Mouse (Mus musculus) neural tube, embryonic 14.5 days (tissue): ENCODE measurements at regions not wholly inside any gene's neighbourhood (a gene's known extent, or its start where the extent isn't known, plus 50 kb on each side); places are given as distances from the start of the nearest gene placed in this dataset.

Experiments used
- ATAC-seq: fragments of 200-750 bp; cut with Nextera tagmentation; 2 replicates; pipeline ENCODE4 v1.8.0; 2017; ENCODE audit warnings: low read depth, mild to moderate bottlenecking, moderate TSS enrichment, moderate library complexity
- H3K27ac ChIP-seq: fragments of 300-500 bp; sonication (generic); 2 replicates; pipeline ENCODE4 v1.5.1; 2014; ENCODE audit warnings: low read depth, mild to moderate bottlenecking, control low read depth, low read length, moderate library complexity, mixed read lengths
- H3K27me3 ChIP-seq: fragments of 300-500 bp; sonication (generic); 2 replicates; pipeline ENCODE4 v1.6.1; 2014; ENCODE audit warnings: low read length; ENCODE audit not compliant: control insufficient read depth, insufficient read depth
- H3K36me3 ChIP-seq: fragments of 300-500 bp; sonication (generic); 2 replicates; pipeline ENCODE4 v1.6.1; 2014; ENCODE audit warnings: low read length, mixed read lengths; ENCODE audit not compliant: control insufficient read depth, insufficient read depth
- H3K4me1 ChIP-seq: fragments of 300-500 bp; sonication (generic); 2 replicates; pipeline ENCODE4 v1.6.1; 2014; ENCODE audit warnings: low read length; ENCODE audit not compliant: control insufficient read depth, insufficient read depth
- H3K4me2 ChIP-seq: fragments of 300-500 bp; sonication (generic); 2 replicates; pipeline ENCODE4 v1.6.1; 2014; ENCODE audit warnings: mild to moderate bottlenecking, low read depth, low read length, control low read depth
- H3K4me3 ChIP-seq: fragments of 300-500 bp; sonication (generic); 2 replicates; pipeline ENCODE4 v1.5.1; 2014; ENCODE audit warnings: low read depth, low read length, control low read depth, mixed read lengths
- H3K9ac ChIP-seq: fragments of 300-500 bp; sonication (generic); replicated peaks from 2 replicates; pipeline ENCODE4 v1.6.1; 2014; ENCODE audit warnings: low read depth, mild to moderate bottlenecking, control low read depth, low read length, mixed read lengths
- H3K9me3 ChIP-seq: fragments of 300-500 bp; sonication (generic); 2 replicates; pipeline ENCODE4 v1.6.1; 2016; ENCODE audit warnings: low read length; ENCODE audit not compliant: control insufficient read depth
- WGBS: fragments of 180-500 bp; shearing (Covaris S2); extraction: QIAGEN DNeasy Blood & Tissue Kit; methylation state at CpG from one replicate; pipeline ENCODE4 v1.1.7; 2014; 5-methylcytosine and 5-hydroxymethylcytosine counted together

- Histone ChIP-seq H3K36me3 (no peaks in the 10 kb centered on the region), H3K27ac (no peak overlapping the region), H3K9me3 (no peaks in the 10 kb centered on the region), H3K27me3 (no peaks in the 10 kb centered on the region), H3K4me3 (no peak overlapping the region), H3K4me2 (no peak overlapping the region), H3K9ac (no peak overlapping the region), H3K4me1 (0 out of 2 replicates have a peak, but pooled peaks cover 3% of the 10 kb centered on the region)
- WGBS, result 3% methylated on average over 8 of the region's 8 CpGs
- no peak for ATAC-seq
Measured at GRCm38 (mm10) chr2:115513774-115514231, 67.7 kb upstream of the BC052040 start.

GRCm38 (mm10) chr2:115514831-115515428, 66.6 kb upstream of the BC052040 start:
- H3K4me3 ChIP-seq, result no peak overlapping the region
- peak; percentile 65; the same call in 1 of the 2 replicates for ATAC-seq
- H3K9ac ChIP-seq, result no peak overlapping the region
- H3K4me1 ChIP-seq, result 0 out of 2 replicates have a peak, but pooled peaks cover 3% of the 10 kb centered on the region
- H3K27me3 ChIP-seq, result no peaks in the 10 kb centered on the region
- no peaks in the 10 kb centered on the region for H3K36me3 ChIP-seq
- WGBS, result 6% methylated on average over 9 of the region's 9 CpGs
- H3K4me2 ChIP-seq, result no peak overlapping the region
- H3K9me3 ChIP-seq, result no peaks in the 10 kb centered on the region
- no peak overlapping the region for H3K27ac ChIP-seq

GRCm38 (mm10) chr2:115515470-115515869, 66.0 kb upstream of the BC052040 start:
- Histone ChIP-seq H3K27me3 (no peaks in the 10 kb centered on the region), H3K9me3 (no peaks in the 10 kb centered on the region), H3K4me3 (no peak overlapping the region), H3K36me3 (no peaks in the 10 kb centered on the region), H3K4me2 (no peak overlapping the region), H3K9ac (no peak overlapping the region), H3K4me1 (0 out of 2 replicates have a peak, but pooled peaks cover 3% of the 10 kb centered on the region), H3K27ac (no peak overlapping the region)
- WGBS, result 53% methylated on average over 6 of the region's 6 CpGs
- no peak for ATAC-seq

DNA sequence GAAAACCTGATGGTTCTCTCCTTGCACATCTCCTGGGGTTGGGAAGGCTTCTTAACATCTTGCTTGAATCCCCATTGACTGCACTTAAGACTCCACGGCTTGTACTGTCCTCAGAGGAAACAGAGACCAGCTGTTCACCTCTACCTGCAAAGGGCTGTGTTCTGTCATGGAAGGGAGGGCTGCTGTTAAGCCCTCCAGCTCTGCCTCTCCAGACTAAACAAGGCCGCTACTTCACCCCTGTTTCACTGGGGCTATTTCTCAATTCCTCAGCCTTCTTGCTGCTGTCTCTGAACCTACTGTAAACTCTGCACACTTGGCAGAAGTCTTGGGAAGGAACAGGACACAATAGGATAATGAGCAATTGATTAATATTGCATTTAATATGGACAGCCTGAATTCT, 64.7 kb upstream of the BC052040 start:
- ATAC-seq, result no peak
- H3K36me3 ChIP-seq, result no peaks in the 10 kb centered on the region
- H3K4me1 ChIP-seq, result 0 out of 2 replicates have a peak, but pooled peaks cover 3% of the 10 kb centered on the region
- H3K4me3 ChIP-seq, result no peak overlapping the region
- no peaks in the 10 kb centered on the region for H3K27me3 ChIP-seq
- H3K9ac ChIP-seq, result no peak overlapping the region
- 67% methylated on average over 2 of the region's 2 CpGs for WGBS
- no peak overlapping the region for H3K27ac ChIP-seq
- H3K4me2 ChIP-seq, result no peak overlapping the region
- no peaks in the 10 kb centered on the region for H3K9me3 ChIP-seq

GRCm38 (mm10) chr2:115519974-115520373, 61.5 kb upstream of the BC052040 start:
- Histone ChIP-seq H3K27me3 (no peaks in the 10 kb centered on the region), H3K4me1 (no peaks in the 10 kb centered on the region), H3K27ac (no peak overlapping the region), H3K4me2 (no peak overlapping the region), H3K9ac (no peak overlapping the region), H3K9me3 (no peaks in the 10 kb centered on the region), H3K4me3 (no peak overlapping the region), H3K36me3 (no peaks in the 10 kb centered on the region)
- no peak for ATAC-seq
- WGBS, result 50% methylated on average over 5 of the region's 5 CpGs

- H3K9me3 ChIP-seq, result no peaks in the 10 kb centered on the region
- no peaks in the 10 kb centered on the region for H3K4me1 ChIP-seq
- ATAC-seq, result no peak
- H3K4me3 ChIP-seq, result no peak overlapping the region
- no peaks in the 10 kb centered on the region for H3K27me3 ChIP-seq
- no peak overlapping the region for H3K4me2 ChIP-seq
- WGBS, result 57% methylated on average over 10 of the region's 10 CpGs
- H3K36me3 ChIP-seq, result no peaks in the 10 kb centered on the region
- no peak overlapping the region for H3K27ac ChIP-seq
- no peak overlapping the region for H3K9ac ChIP-seq
Measured at GRCm38 (mm10) chr2:115520413-115521139, 60.9 kb upstream of the BC052040 start.

DNA sequence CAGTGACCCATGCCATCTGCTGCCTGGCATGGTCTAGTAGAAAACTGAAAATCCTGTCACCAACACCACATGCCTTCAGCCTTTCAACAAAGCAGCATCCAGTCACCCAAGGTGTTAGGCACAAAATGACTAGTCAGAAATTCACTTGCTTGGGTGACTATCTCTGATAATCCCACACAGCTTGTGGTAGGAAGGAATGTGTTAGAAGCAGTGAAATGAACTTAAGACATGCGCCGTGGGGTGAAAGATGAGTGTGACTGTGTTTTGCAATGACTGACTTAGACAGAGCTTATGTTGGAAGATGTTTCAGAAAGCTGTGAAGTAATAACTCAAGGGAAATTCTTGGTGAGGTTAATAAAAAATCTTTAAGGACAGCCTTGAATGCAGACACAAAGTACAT, 51.6 kb upstream of the BC052040 start:
- no peaks in the 10 kb centered on the region for H3K36me3 ChIP-seq
- no peaks in the 10 kb centered on the region for H3K9me3 ChIP-seq
- H3K27ac ChIP-seq, result no peak overlapping the region
- no peaks in the 10 kb centered on the region for H3K27me3 ChIP-seq
- no peak overlapping the region for H3K9ac ChIP-seq
- 97% methylated on average over 2 of the region's 2 CpGs for whole genome bisulfite sequencing
- no peak overlapping the region for H3K4me3 ChIP-seq
- no peak for ATAC-seq
- no peaks in the 10 kb centered on the region for H3K4me1 ChIP-seq
- no peak overlapping the region for H3K4me2 ChIP-seq
